Mouse (Mus musculus) testis, adult 2 months (tissue): ENCODE data around the gene Olfr617. TPM values are rescaled to one million over a fixed set of nuclear protein-coding genes. Genes with fewer than 3 reads are reported as not detected.

Source experiments
- H3K27ac ChIP-seq: fragments of 200-500 bp; 2 replicates; pipeline ENCODE4 v1.5.1; 2012; ENCODE audit warnings: low read depth, low read length; ENCODE audit not compliant: control insufficient read depth, insufficient read depth
- H3K27me3 ChIP-seq: fragments of 200-500 bp; 2 replicates; pipeline ENCODE4 v1.6.1; 2012; ENCODE audit warnings: mild to moderate bottlenecking, low read length, moderate library complexity; ENCODE audit not compliant: control insufficient read depth, insufficient read depth
- H3K36me3 ChIP-seq: fragments of 200-500 bp; 2 replicates; pipeline ENCODE4 v1.6.1; 2012; ENCODE audit warnings: mild to moderate bottlenecking, low read length; ENCODE audit not compliant: control insufficient read depth, insufficient read depth
- H3K4me1 ChIP-seq: fragments of 200-500 bp; 2 replicates; pipeline ENCODE4 v1.6.1; 2012; ENCODE audit warnings: low read length; ENCODE audit not compliant: control insufficient read depth, insufficient read depth
- H3K4me3 ChIP-seq: fragments of 200-500 bp; 2 replicates; pipeline ENCODE4 v1.5.1; 2012; ENCODE audit warnings: low read depth, mild to moderate bottlenecking, low read length, moderate library complexity, mixed read lengths; ENCODE audit not compliant: control insufficient read depth
- CTCF ChIP-seq: fragments of 200-500 bp; IDR thresholded peaks from 2 replicates; pipeline ENCODE4 v1.5.1; 2012; ENCODE audit warnings: low read depth, mild to moderate bottlenecking, inconsistent platforms, low read length, moderate library complexity; ENCODE audit not compliant: control insufficient read depth, insufficient read depth, insufficient replicate concordance
- POLR2A ChIP-seq: fragments of 200-500 bp; IDR thresholded peaks from 2 replicates; pipeline ENCODE4 v1.6.1; 2012; ENCODE audit warnings: low read depth, mild to moderate bottlenecking, inconsistent platforms, low read length, moderate library complexity; ENCODE audit not compliant: control insufficient read depth
- polyA plus RNA-seq: library from polyadenylated mRNA; depleted of rRNA; stranded (reverse); fragments of >200 nt; gene quantifications from 2 replicates; pipeline ENCODE4 v1.2.3, GENCODE M21; 2012; rRNA removed

Gene Olfr617
- polyA plus RNA-seq, 1 experiment = not detected

GRCm38 (mm10) chr7:103612434-103612833 lies 39.6 kb downstream of the Olfr617 start, which contains the start of gene Olfr620:
Gene Olfr620, minus strand, starts transcription at chr7:103612534.
- H3K4me1 ChIP-seq = no peaks in the 10 kb centered on the region
- no peaks in the 10 kb centered on the region for H3K36me3 ChIP-seq
- H3K27ac ChIP-seq = no peak within 1 kb of the TSS
- no peak within 1 kb of the TSS for H3K4me3 ChIP-seq
- no peaks in the 10 kb centered on the region for H3K27me3 ChIP-seq
- TF ChIP-seq POLR2A (no peak), CTCF (no peak)

Other genes with a start within 250 kb of the Olfr617 start
- not detected in 2 replicates for gene Olfr598, start 249.5 kb upstream of the Olfr617 start, polyA plus RNA-seq
- gene Olfr599, start 237.1 kb upstream of the Olfr617 start, polyA plus RNA-seq = not detected in 2 replicates
- not detected in 2 replicates for gene Olfr600, start 223.4 kb upstream of the Olfr617 start, polyA plus RNA-seq
- not detected in 2 replicates for gene Olfr601, start 210.4 kb upstream of the Olfr617 start, polyA plus RNA-seq
- gene Olfr603, start 186.9 kb upstream of the Olfr617 start, polyA plus RNA-seq = 0.11 TPM in 1 of 2 replicates, not detected in the other
- not detected in 2 replicates for gene Usp17lc, start 158.0 kb upstream of the Olfr617 start, polyA plus RNA-seq
- gene Olfr605, start 127.6 kb upstream of the Olfr617 start, polyA plus RNA-seq = not detected in 2 replicates
- gene Olfr606, start 124.0 kb upstream of the Olfr617 start, polyA plus RNA-seq = not detected in 2 replicates
- gene Olfr607, start 108.9 kb upstream of the Olfr617 start, polyA plus RNA-seq = not detected in 2 replicates
- gene Olfr608, start 103.2 kb upstream of the Olfr617 start, polyA plus RNA-seq = not detected in 2 replicates
- not detected in 2 replicates for gene Olfr609, start 75.0 kb upstream of the Olfr617 start, polyA plus RNA-seq
- gene Olfr610, start 60.9 kb upstream of the Olfr617 start, polyA plus RNA-seq = 0.14 TPM in 1 of 2 replicates, not detected in the other
- gene Olfr611, start 52.2 kb upstream of the Olfr617 start, polyA plus RNA-seq = 0.15 TPM in 1 of 2 replicates, not detected in the other
- not detected in 2 replicates for gene Olfr612, start 30.3 kb upstream of the Olfr617 start, polyA plus RNA-seq
- not detected in 2 replicates for gene Olfr613, start 25.0 kb upstream of the Olfr617 start, polyA plus RNA-seq
- not detected in 2 replicates for gene Olfr615, start 17.0 kb upstream of the Olfr617 start, polyA plus RNA-seq
- 0.22 and 0.25 TPM in 2 replicates for gene Olfr616, start 3.9 kb upstream of the Olfr617 start, polyA plus RNA-seq
- not detected in 2 replicates for gene Olfr618, start 17.0 kb downstream of the Olfr617 start, polyA plus RNA-seq
- gene Olfr619, start 27.5 kb downstream of the Olfr617 start, polyA plus RNA-seq = not detected in 2 replicates
- not detected in 2 replicates for gene Olfr620, start 39.5 kb downstream of the Olfr617 start, polyA plus RNA-seq
- gene Olfr622, start 69.6 kb downstream of the Olfr617 start, polyA plus RNA-seq = not detected in 2 replicates
- not detected in 2 replicates for gene Olfr623, start 90.6 kb downstream of the Olfr617 start, polyA plus RNA-seq
- gene Olfr624, start 98.1 kb downstream of the Olfr617 start, polyA plus RNA-seq = 0.02 TPM in 1 of 2 replicates, not detected in the other
- not detected in 2 replicates for gene Olfr625-ps1, start 109.7 kb downstream of the Olfr617 start, polyA plus RNA-seq
- not detected in 2 replicates for gene Olfr243, start 141.6 kb downstream of the Olfr617 start, polyA plus RNA-seq
- gene Olfr628, start 157.3 kb downstream of the Olfr617 start, polyA plus RNA-seq = not detected in 2 replicates
- gene Olfr629, start 171.9 kb downstream of the Olfr617 start, polyA plus RNA-seq = not detected in 2 replicates
- not detected in 2 replicates for gene Olfr630, start 184.3 kb downstream of the Olfr617 start, polyA plus RNA-seq
- gene Olfr69, start 198.5 kb downstream of the Olfr617 start, polyA plus RNA-seq = not detected in 2 replicates
- not detected in 2 replicates for gene Olfr68, start 206.6 kb downstream of the Olfr617 start, polyA plus RNA-seq
- not detected in 2 replicates for gene Olfr67, start 218.8 kb downstream of the Olfr617 start, polyA plus RNA-seq
- gene Hbb-bt, start 240.9 kb downstream of the Olfr617 start, polyA plus RNA-seq = 8.1 and 11.1 TPM in 2 replicates